Mouse (Mus musculus) spleen, adult 2 months (tissue): ENCODE measurements around the gene Fam227b.

Source experiments
- CTCF ChIP-seq: fragments of 200-500 bp; IDR thresholded peaks from 2 replicates; pipeline ENCODE4 v1.5.1; 2011; ENCODE audit warnings: mild to moderate bottlenecking, inconsistent platforms; ENCODE audit not compliant: insufficient read depth, insufficient read length, insufficient replicate concordance; ENCODE audit errors: extremely low read depth
- POLR2A ChIP-seq: fragments of 200-500 bp; IDR thresholded peaks from 2 replicates; pipeline ENCODE4 v1.6.1; 2011; ENCODE audit warnings: low read depth, low read length, inconsistent platforms

DNA sequence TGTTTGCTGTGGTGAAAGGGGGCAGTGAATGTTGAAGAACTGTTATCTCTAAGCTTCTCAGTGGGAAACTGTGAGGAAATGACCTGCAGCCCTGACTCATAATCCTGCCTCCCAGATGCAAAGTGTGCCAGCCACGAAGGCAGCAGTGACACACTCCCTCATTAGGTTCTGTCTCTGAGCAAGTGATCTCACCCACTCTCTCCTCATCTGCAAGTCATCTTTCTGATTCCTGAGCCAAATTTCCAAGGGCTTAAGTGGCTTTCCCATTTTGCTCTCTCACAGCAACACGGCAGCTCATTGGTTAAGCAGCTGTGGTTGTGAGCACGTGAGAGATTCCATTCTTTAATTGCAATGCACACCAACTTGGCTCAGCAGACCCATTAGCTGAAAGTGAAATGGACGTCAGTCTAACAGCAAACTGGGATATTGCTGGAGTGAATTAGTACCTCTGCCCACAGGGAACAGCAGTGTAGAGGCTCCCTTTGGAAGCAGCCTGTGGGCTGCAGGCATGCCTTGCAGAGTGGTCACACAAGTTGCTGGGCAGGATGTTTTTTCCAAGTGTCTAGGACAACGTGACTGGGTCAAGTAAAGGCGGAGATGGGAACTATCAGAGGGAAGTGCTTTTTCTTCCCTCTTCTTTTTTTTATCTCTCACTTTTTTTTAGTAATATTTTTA lies 210.6 kb downstream of the Fam227b start:
- TF ChIP-seq CTCF (no peak), POLR2A (no peak)
